Mouse (Mus musculus) forebrain, embryonic 16.5 days (tissue): ENCODE measurements around the gene A4galt. TPM values are rescaled to one million over a fixed set of nuclear protein-coding genes. Genes with fewer than 3 reads are reported as not detected.

ENCODE experiments used
- ATAC-seq: fragments of 200-750 bp; cut with Nextera tagmentation; 2 replicates; pipeline ENCODE4 v1.8.0; 2017; ENCODE audit warnings: mild to moderate bottlenecking, moderate library complexity
- H3K27ac ChIP-seq: fragments of 300-500 bp; sonication (generic); 2 replicates; pipeline ENCODE4 v1.5.1; 2014; ENCODE audit warnings: low read length, control low read depth
- H3K27me3 ChIP-seq: fragments of 300-500 bp; sonication (generic); replicated peaks from 2 replicates; pipeline ENCODE4 v1.6.1; 2014; ENCODE audit warnings: low read length; ENCODE audit not compliant: control insufficient read depth, insufficient read depth
- H3K36me3 ChIP-seq: fragments of 300-500 bp; sonication (generic); 2 replicates; pipeline ENCODE4 v1.6.1; 2014; ENCODE audit not compliant: control insufficient read depth, insufficient read depth
- H3K4me1 ChIP-seq: fragments of 300-500 bp; sonication (generic); replicated peaks from 2 replicates; pipeline ENCODE4 v1.6.1; 2014; ENCODE audit warnings: low read length; ENCODE audit not compliant: control insufficient read depth, insufficient read depth
- H3K4me2 ChIP-seq: fragments of 300-500 bp; sonication (generic); 2 replicates; pipeline ENCODE4 v1.6.1; 2014; ENCODE audit warnings: mild to moderate bottlenecking, low read length, control low read depth
- H3K4me3 ChIP-seq: fragments of 300-500 bp; sonication (generic); replicated peaks from 2 replicates; pipeline ENCODE4 v1.5.1; 2014; ENCODE audit warnings: mild to moderate bottlenecking, low read length, control low read depth
- H3K9ac ChIP-seq: fragments of 300-500 bp; sonication (generic); replicated peaks from 2 replicates; pipeline ENCODE4 v1.6.1; 2014; ENCODE audit warnings: low read depth, low read length, control low read depth
- H3K9me3 ChIP-seq: fragments of 300-500 bp; sonication (generic); 2 replicates; pipeline ENCODE4 v1.6.1; 2016; ENCODE audit warnings: low read length; ENCODE audit not compliant: control insufficient read depth
- WGBS: fragments of 180-500 bp; shearing (Covaris S2); extraction: QIAGEN DNeasy Blood & Tissue Kit; methylation state at CpG from one replicate; pipeline ENCODE4 v1.1.7; 2014; 5-methylcytosine and 5-hydroxymethylcytosine counted together
- polyA plus RNA-seq: library from polyadenylated mRNA; unstranded; fragments of >200 nt; fragmentation: Nextera tagmentation; extraction: Ambion mirVana; gene quantifications from 2 replicates; pipeline ENCODE4 v1.2.1, GENCODE M21; 2015

Gene A4galt
- 2.4 and 2.8 TPM in 2 replicates for polyA plus RNA-seq

GRCm38 (mm10) chr15:83251176-83252004 is at the start of gene A4galt:
A4galt (minus strand) TSS chr15:83251774.
- Histone ChIP-seq H3K4me3 (peak within 1 kb of the TSS; percentile 41), H3K27me3 (peaks cover 33% of the 10 kb centered on the region), H3K9ac (peak within 1 kb of the TSS; percentile 44), H3K9me3 (no peaks in the 10 kb centered on the region), H3K4me1 (peaks cover 12% of the 10 kb centered on the region), H3K4me2 (peak within 1 kb of the TSS; percentile 63), H3K27ac (no peak within 1 kb of the TSS), H3K36me3 (no peaks in the 10 kb centered on the region)
- ATAC-seq: no peak
- 2% methylated on average over 65 of the region's 66 CpGs for WGBS

DNA sequence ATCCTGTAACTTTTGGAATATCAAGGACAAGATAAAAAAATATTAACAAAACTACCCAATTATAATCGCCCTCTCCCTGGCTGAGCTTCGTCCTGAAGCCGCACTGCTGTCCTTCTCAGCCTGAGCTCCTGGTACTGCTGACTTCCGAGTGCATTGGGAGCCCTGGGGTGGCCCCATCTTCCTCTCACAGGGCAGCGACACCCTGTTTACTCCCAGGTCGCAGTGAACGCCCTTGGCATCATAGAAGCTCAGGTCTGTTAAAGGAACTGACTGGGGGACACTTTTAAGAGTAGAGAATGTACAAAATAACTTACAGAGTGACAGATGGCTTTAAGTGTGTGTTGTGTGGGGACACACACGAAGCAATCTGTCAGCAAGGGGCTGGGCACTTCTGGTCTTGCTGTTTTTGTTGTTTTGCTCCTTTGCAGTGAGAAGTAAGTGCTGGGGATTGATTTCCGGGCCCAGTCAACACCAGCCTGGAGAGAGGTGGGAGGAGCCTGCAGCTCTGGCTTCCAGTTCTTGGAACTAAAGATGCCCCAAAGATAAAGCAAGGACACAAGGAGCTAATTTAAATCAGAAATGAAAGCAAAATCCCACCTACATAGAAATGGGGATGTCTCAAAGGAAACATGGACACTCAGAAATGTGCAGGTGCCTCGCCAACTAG is 48.5 kb upstream of the A4galt start:
- Histone ChIP-seq H3K4me3 (no peak overlapping the region), H3K36me3 (no peaks in the 10 kb centered on the region), H3K27ac (no peak overlapping the region), H3K27me3 (no peaks in the 10 kb centered on the region), H3K4me2 (no peak overlapping the region), H3K9me3 (no peaks in the 10 kb centered on the region), H3K9ac (no peak overlapping the region), H3K4me1 (no peaks in the 10 kb centered on the region)
- no peak for ATAC-seq
- WGBS: 57% methylated on average over 10 of the region's 10 CpGs

- Histone ChIP-seq H3K4me1 (no peaks in the 10 kb centered on the region), H3K4me3 (no peak overlapping the region), H3K27ac (no peak overlapping the region), H3K4me2 (no peak overlapping the region), H3K9ac (no peak overlapping the region), H3K36me3 (no peaks in the 10 kb centered on the region), H3K27me3 (no peaks in the 10 kb centered on the region), H3K9me3 (no peaks in the 10 kb centered on the region)
- ATAC-seq: no peak
- 81% methylated on average over 7 of the region's 7 CpGs for WGBS
Measured at GRCm38 (mm10) chr15:83299450-83299849, 47.9 kb upstream of the A4galt start.

- Histone ChIP-seq H3K4me1 (no peaks in the 10 kb centered on the region; the same call in 1 of the 2 replicates), H3K9me3 (no peaks in the 10 kb centered on the region), H3K27ac (no peak overlapping the region), H3K27me3 (no peaks in the 10 kb centered on the region), H3K36me3 (no peaks in the 10 kb centered on the region), H3K9ac (no peak overlapping the region), H3K4me3 (no peak overlapping the region), H3K4me2 (no peak overlapping the region)
- 96% methylated on average over 2 of the region's 2 CpGs for WGBS
- ATAC-seq: no peak
Measured at GRCm38 (mm10) chr15:83298810-83299209, 47.2 kb upstream of the A4galt start.

GRCm38 (mm10) chr15:83298313-83298712 is 46.7 kb upstream of the A4galt start:
- no peak overlapping the region for H3K9ac ChIP-seq
- H3K9me3 ChIP-seq: no peaks in the 10 kb centered on the region
- no peak overlapping the region for H3K4me3 ChIP-seq
- 82% methylated on average over 8 of the region's 8 CpGs for WGBS
- no peak overlapping the region for H3K4me2 ChIP-seq
- no peaks in the 10 kb centered on the region for H3K36me3 ChIP-seq
- H3K27ac ChIP-seq: no peak overlapping the region
- no peaks in the 10 kb centered on the region; the same call in 1 of the 2 replicates for H3K4me1 ChIP-seq
- no peak for ATAC-seq
- H3K27me3 ChIP-seq: no peaks in the 10 kb centered on the region

- no peaks in the 10 kb centered on the region for H3K9me3 ChIP-seq
- no peak overlapping the region for H3K9ac ChIP-seq
- no peak overlapping the region for H3K4me3 ChIP-seq
- no peaks in the 10 kb centered on the region for H3K36me3 ChIP-seq
- H3K4me2 ChIP-seq: no peak overlapping the region
- H3K27me3 ChIP-seq: no peaks in the 10 kb centered on the region
- H3K27ac ChIP-seq: no peak overlapping the region
- WGBS: 40% methylated on average over 7 of the region's 8 CpGs
- no peaks in the 10 kb centered on the region; the same call in 1 of the 2 replicates for H3K4me1 ChIP-seq
- ATAC-seq: 0 out of 2 replicates have a peak, but pooled peaks have one; percentile 51
Measured at GRCm38 (mm10) chr15:83296771-83297311, 45.3 kb upstream of the A4galt start.

GRCm38 (mm10) chr15:83296050-83296449 is 44.5 kb upstream of the A4galt start:
- over 99% methylated on average over 4 of the region's 4 CpGs for WGBS
- Histone ChIP-seq H3K36me3 (no peaks in the 10 kb centered on the region), H3K4me3 (no peak overlapping the region), H3K27me3 (no peaks in the 10 kb centered on the region), H3K4me1 (no peaks in the 10 kb centered on the region; the same call in 1 of the 2 replicates), H3K9me3 (no peaks in the 10 kb centered on the region), H3K9ac (no peak overlapping the region), H3K4me2 (no peak overlapping the region), H3K27ac (no peak overlapping the region)
- ATAC-seq: no peak

DNA sequence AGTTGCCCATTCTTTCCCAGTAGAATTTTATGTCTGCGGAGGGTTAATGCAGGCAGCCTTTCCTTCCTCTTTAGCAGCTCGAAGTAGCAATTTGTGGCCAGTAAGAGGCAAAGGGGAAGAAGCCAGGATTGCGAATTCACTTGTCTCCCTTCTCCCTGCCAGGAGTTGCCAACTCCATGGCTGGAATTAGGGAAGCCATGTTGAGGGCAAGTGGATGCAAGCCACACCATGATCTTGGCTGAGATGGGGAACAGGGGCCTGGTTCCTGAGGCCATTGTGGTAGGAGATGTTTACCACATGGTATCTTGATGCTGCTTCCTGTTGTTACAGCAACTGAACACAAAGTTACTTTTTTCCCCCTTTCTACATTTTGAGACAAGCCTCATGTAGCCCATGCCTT is 43.4 kb upstream of the A4galt start:
- ATAC-seq: no peak
- Histone ChIP-seq H3K27me3 (no peaks in the 10 kb centered on the region), H3K4me2 (no peak overlapping the region), H3K4me3 (no peak overlapping the region), H3K9me3 (no peaks in the 10 kb centered on the region), H3K9ac (no peak overlapping the region), H3K36me3 (no peaks in the 10 kb centered on the region), H3K27ac (no peak overlapping the region), H3K4me1 (no peaks in the 10 kb centered on the region; the same call in 1 of the 2 replicates)
- WGBS: 90% methylated on average over 3 of the region's 3 CpGs
